In the genomic region with DNA sequence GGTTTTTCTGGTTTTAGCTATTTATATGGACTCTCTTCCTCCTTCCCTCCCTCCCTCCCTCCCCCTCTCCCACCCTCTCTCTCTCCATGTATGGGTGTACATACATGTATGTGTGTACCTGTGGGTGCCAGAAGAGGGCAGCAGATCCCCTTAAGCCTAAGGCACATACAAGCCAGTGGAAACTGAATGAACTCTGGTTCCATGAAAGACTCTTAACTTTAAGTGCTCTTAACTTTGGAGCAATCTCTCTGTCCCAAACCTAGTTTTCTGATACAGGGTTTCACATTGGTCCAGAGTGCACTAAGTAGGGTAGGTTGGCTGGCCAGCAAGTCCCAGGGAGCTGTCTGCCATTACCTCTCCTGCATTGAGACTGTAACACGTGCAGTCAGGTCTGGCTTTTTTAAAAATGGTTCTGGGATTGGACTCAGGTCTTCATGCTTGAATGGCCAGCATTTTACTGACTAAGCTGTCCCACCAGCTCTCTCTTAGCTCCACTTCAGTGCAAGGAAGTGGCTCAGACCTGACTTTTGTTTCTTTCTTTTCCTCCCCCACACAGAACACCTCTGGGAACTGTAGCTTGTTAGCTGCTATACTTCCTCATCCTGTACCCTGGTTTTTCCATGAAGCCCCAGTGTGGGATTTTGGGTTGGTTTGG, we compare ENCODE assay signal across 9 mouse cellular contexts. TPM values are rescaled to one million over a fixed set of nuclear protein-coding genes. Genes with fewer than 3 reads are reported as not detected.
DNase-seq lines count a peak whose midpoint lies in the region; ATAC-seq lines count a peak whose summit lies in the region.
"Had no signal": no experiment of that assay in that cellular context is flagged by ENCODE, and none has a peak within 500 bp of the region (broad histone marks: within the 10 kb centered on the region; RNA-seq: fewer than 3 reads in every experiment).

No protein-coding gene starts in this region.

- H3K9ac ChIP-seq in midbrain, embryonic 15.5 days: no peak overlapping the region
- H3K9ac ChIP-seq: neural tube, embryonic 12.5 days had no signal

- H3K4me1 ChIP-seq in midbrain, embryonic 10.5 days: no peaks in the 10 kb centered on the region
- no peaks in the 10 kb centered on the region for H3K4me1 ChIP-seq in midbrain, embryonic 15.5 days
- H3K4me1 ChIP-seq: neural tube, embryonic 12.5 days had no signal

- WGBS in midbrain, embryonic 10.5 days: 100% methylated on average over 1 of the region's 1 CpGs
- 88% methylated on average over 1 of the region's 1 CpGs for WGBS in midbrain, embryonic 15.5 days

- H3K4me3 ChIP-seq in midbrain, embryonic 10.5 days: no peak overlapping the region
- H3K4me3 ChIP-seq in midbrain, embryonic 15.5 days: no peak overlapping the region
- H3K4me3 ChIP-seq: neural tube, embryonic 12.5 days had no signal

- no peaks in the 10 kb centered on the region for H3K36me3 ChIP-seq in midbrain, embryonic 10.5 days
- H3K36me3 ChIP-seq in midbrain, embryonic 15.5 days (replicated peaks): no peaks in the 10 kb centered on the region
- H3K36me3 ChIP-seq: neural tube, embryonic 12.5 days had no signal

- DNase-seq in midbrain, embryonic 10.5 days (ENCODE audit: low spot score): peak; percentile 36
- peak; percentile 75 to 89 for DNase-seq in adrenal gland, adult (ENCODE audit: inconsistent age in 2 of 2, low spot score in 1 of 2)
- peak; percentile 59 for DNase-seq in embryo, embryonic 10.5 days (ENCODE audit: low spot score)
- peak; percentile 10 for DNase-seq in hindlimb bud, embryonic 11.5 days (ENCODE audit: extremely low spot score, low read depth, low spot score)
- peak; percentile 69 for DNase-seq in liver
- DNase-seq in retina, embryonic 14.5 days (ENCODE audit: low spot score): peak; percentile 44
- peak; percentile 54 to 58 for DNase-seq in thymus, postnatal 36 days

- ATAC-seq in midbrain, embryonic 15.5 days (replicated peaks): no peak

- no peak overlapping the region for H3K4me2 ChIP-seq in midbrain, embryonic 15.5 days
- H3K4me2 ChIP-seq: neural tube, embryonic 12.5 days had no signal

- no peaks in the 10 kb centered on the region for H3K27me3 ChIP-seq in midbrain, embryonic 10.5 days (ENCODE audit: low read depth, poor library complexity, severe bottlenecking)
- no peaks in the 10 kb centered on the region for H3K27me3 ChIP-seq in midbrain, embryonic 15.5 days (replicated peaks)
- H3K27me3 ChIP-seq: neural tube, embryonic 12.5 days had no signal

- 0 out of 2 replicates have a peak, but pooled peaks cover 7% of the 10 kb centered on the region for H3K9me3 ChIP-seq in midbrain, embryonic 10.5 days (replicated peaks)
- H3K9me3 ChIP-seq in midbrain, embryonic 15.5 days: no peaks in the 10 kb centered on the region
- H3K9me3 ChIP-seq: neural tube, embryonic 12.5 days had no signal

- H3K27ac ChIP-seq in midbrain, embryonic 10.5 days (replicated peaks): no peak overlapping the region
- no peak overlapping the region for H3K27ac ChIP-seq in midbrain, embryonic 15.5 days
- H3K27ac ChIP-seq: neural tube, embryonic 12.5 days had no signal

RNA-seq across cellular contexts. Expression of a gene that starts 44.3 kb away (rescaled TPM):
- polyA plus RNA-seq in midbrain, embryonic 10.5 days (2016; fragmentation: Nextera tagmentation; extraction: Ambion mirVana): 19.1 and 20.7 TPM in 2 replicates
- polyA plus RNA-seq in midbrain, embryonic 15.5 days (2015; fragmentation: Nextera tagmentation; extraction: Ambion mirVana): 34.9 and 35.4 TPM in 2 replicates

RNA-seq across cellular contexts. Expression of a gene that starts 46.6 kb away (rescaled TPM):
- polyA plus RNA-seq in midbrain, embryonic 10.5 days (2016; fragmentation: Nextera tagmentation; extraction: Ambion mirVana): 75.5 and 81.0 TPM in 2 replicates
- polyA plus RNA-seq in midbrain, embryonic 15.5 days (2015; fragmentation: Nextera tagmentation; extraction: Ambion mirVana): 27.8 and 31.7 TPM in 2 replicates

RNA-seq across cellular contexts. Expression of a gene that starts 58.0 kb away (rescaled TPM):
- not detected in 2 replicates for polyA plus RNA-seq in midbrain, embryonic 10.5 days (2016; fragmentation: Nextera tagmentation; extraction: Ambion mirVana)
- 0.22 TPM in 1 of 2 replicates, not detected in the other for polyA plus RNA-seq in midbrain, embryonic 15.5 days (2015; fragmentation: Nextera tagmentation; extraction: Ambion mirVana)
- polyA plus RNA-seq: neural tube, embryonic 12.5 days had no signal

Comparison
In these comparisons a context has a peak if more than half of its experiments do, and no peak if none do; other contexts are left out.
1. DNase-seq: peak in every context shown above with its lines; median percentile 82 in adrenal gland, adult; 69 in liver; 59 in embryo, embryonic 10.5 days; 56 in thymus, postnatal 36 days; 44 in retina, embryonic 14.5 days; 36 in midbrain, embryonic 10.5 days; 10 in hindlimb bud, embryonic 11.5 days.